Mouse (Mus musculus): ENCODE data around the gene Slc29a3. TPM values are rescaled to one million over a fixed set of nuclear protein-coding genes. Genes with fewer than 3 reads are reported as not detected.
A peak's percentile ranks its signal among the peaks of the same experiment; 100 is the strongest.

Gene Slc29a3
- polyA plus RNA-seq, 1 experiment, result 8.5 TPM

DNA sequence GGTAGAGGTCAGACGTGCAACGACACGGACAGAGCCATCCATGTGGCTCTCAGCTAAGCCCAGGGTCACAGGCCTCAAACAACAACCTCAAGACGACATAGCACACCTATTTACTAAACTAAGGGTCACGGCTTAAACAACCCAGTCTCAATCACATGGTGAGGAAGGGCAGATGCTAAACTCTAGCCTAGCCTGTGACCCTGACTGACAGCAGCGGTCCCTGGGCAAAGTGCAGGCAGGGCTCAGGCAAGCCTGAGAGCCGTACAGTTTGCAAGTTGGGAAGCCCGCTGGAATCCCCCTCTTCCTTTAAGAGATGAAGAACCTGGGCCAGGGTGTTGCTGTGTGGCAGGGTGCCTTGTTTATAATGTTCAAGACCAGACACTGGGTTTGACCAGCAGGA lies 42.2 kb upstream of the Slc29a3 start:
- Histone ChIP-seq H3K4me1 (ENCODE audit: control insufficient read depth, insufficient read depth, low read length) (no peaks in the 10 kb centered on the region), H3K4me3 (replicated peaks; ENCODE audit: control insufficient read depth, low read depth, low read length) (no peak overlapping the region), H3K27ac (ENCODE audit: control insufficient read depth, insufficient read depth, low read depth, low read length, poor library complexity) (no peak overlapping the region)
- 79% methylated on average over 8 of the region's 8 CpGs for WGBS
- TF ChIP-seq POLR2A (IDR thresholded peaks at IDR 0.05; ENCODE audit: borderline replicate concordance, control insufficient read depth, low read depth, low read length) (no peak), CTCF (IDR thresholded peaks at IDR 0.05; ENCODE audit: control insufficient read depth, insufficient read depth, low read length) (no peak)

DNA sequence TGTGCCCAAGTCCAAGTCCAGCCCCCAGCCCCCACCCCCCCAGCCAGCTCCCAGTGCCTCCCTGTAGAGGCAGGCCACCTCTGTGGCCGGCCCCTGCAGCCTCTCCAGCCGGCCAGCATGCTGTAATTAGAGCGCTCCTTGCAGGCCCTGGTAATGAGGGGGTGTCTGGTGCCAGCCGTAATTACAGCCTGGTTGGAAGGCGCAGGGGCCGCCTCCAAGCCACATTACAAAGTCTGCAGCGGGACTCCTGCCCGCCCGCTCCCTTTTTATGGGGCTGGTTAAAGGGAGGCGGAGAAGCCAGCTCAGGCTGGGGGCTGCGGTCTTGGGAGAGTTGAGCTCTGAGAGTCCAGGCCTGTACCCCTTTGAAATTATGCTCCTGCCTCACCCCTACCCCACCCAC lies 41.8 kb upstream of the Slc29a3 start:
- TF ChIP-seq CTCF (IDR thresholded peaks at IDR 0.05; ENCODE audit: control insufficient read depth, insufficient read depth, low read length) (no peak), POLR2A (IDR thresholded peaks at IDR 0.05; ENCODE audit: borderline replicate concordance, control insufficient read depth, low read depth, low read length) (no peak)
- H3K4me1 ChIP-seq (ENCODE audit: control insufficient read depth, insufficient read depth, low read length), result no peaks in the 10 kb centered on the region
- H3K27ac ChIP-seq (ENCODE audit: control insufficient read depth, insufficient read depth, low read depth, low read length, poor library complexity), result no peak overlapping the region
- 93% methylated on average over 11 of the region's 11 CpGs for WGBS
- H3K4me3 ChIP-seq (replicated peaks; ENCODE audit: control insufficient read depth, low read depth, low read length), result no peak overlapping the region

DNA sequence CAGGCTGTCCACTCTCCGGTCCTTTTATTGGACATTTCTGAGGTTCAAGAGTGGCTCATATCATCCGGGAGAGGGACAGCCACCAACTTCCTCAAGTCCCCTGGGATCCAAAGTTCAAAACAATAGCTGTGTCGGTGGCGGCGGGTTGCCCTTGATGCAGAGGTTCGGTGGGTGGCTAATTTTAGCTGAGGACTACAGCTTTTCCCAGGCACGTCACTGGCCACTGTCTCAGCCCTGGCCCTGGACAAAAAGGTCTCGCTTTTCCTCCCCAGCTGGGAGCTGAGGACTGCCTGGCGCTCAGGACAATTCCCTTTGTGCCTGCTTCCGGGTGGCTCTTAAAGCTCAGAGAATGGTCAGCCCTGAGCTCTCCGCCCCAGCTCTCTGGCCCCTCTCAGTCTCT lies 40.2 kb upstream of the Slc29a3 start:
- no peak overlapping the region for H3K4me3 ChIP-seq (replicated peaks; ENCODE audit: control insufficient read depth, low read depth, low read length)
- no peaks in the 10 kb centered on the region for H3K4me1 ChIP-seq (ENCODE audit: control insufficient read depth, insufficient read depth, low read length)
- WGBS, result 39% methylated on average over 11 of the region's 11 CpGs
- H3K27ac ChIP-seq (ENCODE audit: control insufficient read depth, insufficient read depth, low read depth, low read length, poor library complexity), result no peak overlapping the region
- TF ChIP-seq CTCF (IDR thresholded peaks at IDR 0.05; ENCODE audit: control insufficient read depth, insufficient read depth, low read length) (no peak), POLR2A (IDR thresholded peaks at IDR 0.05; ENCODE audit: borderline replicate concordance, control insufficient read depth, low read depth, low read length) (no peak)

DNA sequence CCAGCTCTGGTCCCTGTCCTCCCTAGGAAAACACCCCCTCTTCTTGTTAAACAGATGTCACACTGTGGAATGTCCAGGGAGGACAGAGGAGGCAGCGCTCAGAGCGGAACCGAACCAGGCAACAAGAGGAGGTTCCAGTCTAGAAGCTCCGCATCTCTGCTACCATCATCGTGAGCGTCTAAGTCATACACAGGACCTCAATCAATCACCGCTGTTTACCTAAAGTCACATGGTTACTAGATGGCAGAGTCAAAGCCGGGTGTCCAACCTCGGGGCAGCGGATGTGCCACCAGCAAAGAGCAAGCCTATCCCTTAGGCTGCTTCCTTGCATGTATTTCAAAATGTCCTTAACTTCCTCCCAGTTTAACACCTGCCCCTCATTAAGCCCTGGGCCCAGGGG lies 39.8 kb upstream of the Slc29a3 start:
- WGBS, result 34% methylated on average over 10 of the region's 10 CpGs
- no peaks in the 10 kb centered on the region for H3K4me1 ChIP-seq (ENCODE audit: control insufficient read depth, insufficient read depth, low read length)
- H3K4me3 ChIP-seq (replicated peaks; ENCODE audit: control insufficient read depth, low read depth, low read length), result no peak overlapping the region
- TF ChIP-seq POLR2A (IDR thresholded peaks at IDR 0.05; ENCODE audit: borderline replicate concordance, control insufficient read depth, low read depth, low read length) (no peak), CTCF (IDR thresholded peaks at IDR 0.05; ENCODE audit: control insufficient read depth, insufficient read depth, low read length) (no peak)
- H3K27ac ChIP-seq (ENCODE audit: control insufficient read depth, insufficient read depth, low read depth, low read length, poor library complexity), result no peak overlapping the region

DNA sequence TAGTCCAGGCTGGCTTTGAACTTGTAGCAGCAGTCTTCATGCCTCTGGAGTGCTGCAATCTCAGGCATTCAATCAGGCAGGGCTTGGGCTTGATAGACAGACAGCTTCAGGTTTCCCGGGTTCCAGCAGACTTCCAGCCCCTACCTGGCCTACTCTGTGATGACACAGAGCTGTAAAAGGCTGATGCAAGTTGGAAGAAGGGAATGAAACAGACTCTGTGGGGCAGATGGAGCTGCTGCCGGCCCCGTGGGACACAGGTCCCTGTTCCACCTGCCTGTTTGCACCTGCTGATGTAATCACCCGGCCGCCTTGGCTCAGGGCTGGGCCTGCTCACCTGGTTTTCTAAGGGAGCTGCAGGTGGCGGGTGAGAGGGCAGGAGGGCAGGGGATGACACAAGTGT lies 38.3 kb upstream of the Slc29a3 start:
- Histone ChIP-seq H3K27ac (ENCODE audit: control insufficient read depth, insufficient read depth, low read depth, low read length, poor library complexity) (no peak overlapping the region), H3K4me3 (replicated peaks; ENCODE audit: control insufficient read depth, low read depth, low read length) (no peak overlapping the region), H3K4me1 (ENCODE audit: control insufficient read depth, insufficient read depth, low read length) (no peaks in the 10 kb centered on the region)
- no peak for TF ChIP-seq POLR2A (IDR thresholded peaks at IDR 0.05; ENCODE audit: borderline replicate concordance, control insufficient read depth, low read depth, low read length)
- no peak for TF ChIP-seq CTCF (IDR thresholded peaks at IDR 0.05; ENCODE audit: control insufficient read depth, insufficient read depth, low read length)
- 78% methylated on average over 6 of the region's 6 CpGs for WGBS

DNA sequence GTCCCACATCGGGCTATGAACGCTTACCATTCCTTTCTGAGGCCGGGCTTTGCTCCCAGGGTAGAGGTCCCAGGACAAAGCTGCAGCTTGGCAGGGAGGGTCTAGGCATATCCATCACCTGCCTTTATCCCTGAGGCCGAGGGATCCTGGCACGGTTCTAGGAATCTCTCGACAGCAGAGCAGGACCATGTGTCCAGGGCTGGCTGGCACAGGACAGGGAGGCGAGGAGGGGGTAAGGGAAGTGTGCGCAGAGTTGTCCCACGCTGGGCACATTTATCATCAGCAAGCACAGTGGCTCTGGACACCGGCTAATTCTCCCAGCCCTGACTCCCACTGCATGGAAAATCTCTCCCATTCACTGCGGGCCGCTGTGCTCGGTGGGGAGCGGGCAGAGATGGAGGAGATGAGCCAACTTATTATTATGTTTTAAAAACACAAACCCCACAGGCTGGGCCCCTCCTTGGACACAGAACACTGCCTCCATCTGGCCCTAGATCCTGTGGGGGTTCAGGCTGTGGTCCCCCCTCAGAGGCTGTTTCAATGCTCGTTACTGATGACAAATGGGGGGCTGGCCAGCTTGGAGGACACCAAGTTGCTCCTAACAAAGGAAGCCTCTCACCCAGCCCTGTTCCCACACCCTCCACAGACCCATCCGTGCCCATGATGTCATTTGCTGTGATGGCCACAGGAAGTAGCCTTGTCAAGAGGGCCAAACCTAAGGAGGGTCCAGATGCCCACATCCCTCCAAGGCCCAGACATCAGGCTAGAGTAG lies 34.9 kb upstream of the Slc29a3 start:
- WGBS, result 80% methylated on average over 16 of the region's 16 CpGs
- no peak overlapping the region for H3K4me3 ChIP-seq (replicated peaks; ENCODE audit: control insufficient read depth, low read depth, low read length)
- H3K4me1 ChIP-seq (ENCODE audit: control insufficient read depth, insufficient read depth, low read length), result no peaks in the 10 kb centered on the region
- no peak for TF ChIP-seq POLR2A (IDR thresholded peaks at IDR 0.05; ENCODE audit: borderline replicate concordance, control insufficient read depth, low read depth, low read length)
- TF ChIP-seq CTCF (IDR thresholded peaks at IDR 0.05; ENCODE audit: control insufficient read depth, insufficient read depth, low read length), result no peak
- no peak overlapping the region for H3K27ac ChIP-seq (ENCODE audit: control insufficient read depth, insufficient read depth, low read depth, low read length, poor library complexity)

DNA sequence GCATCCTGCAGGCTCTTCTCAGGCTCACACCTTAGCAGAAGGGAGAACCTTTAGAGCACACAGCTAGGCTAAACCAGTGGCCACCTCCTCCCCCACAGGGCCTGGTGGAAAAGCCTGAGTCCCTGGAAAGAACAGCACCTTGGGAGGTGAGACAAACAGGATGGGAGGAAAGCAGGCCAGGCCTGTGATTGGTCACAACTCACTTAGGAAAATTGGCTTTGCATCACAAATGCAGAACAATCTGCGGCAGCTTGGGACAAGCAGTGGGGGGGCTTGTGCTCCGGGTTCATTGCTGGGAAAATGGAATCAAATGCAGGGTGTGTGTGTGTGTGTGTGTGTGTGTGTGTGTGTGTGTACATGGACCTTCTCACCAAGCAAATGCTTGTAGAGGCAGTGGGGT lies 31.0 kb upstream of the Slc29a3 start:
- WGBS, result 72% methylated on average over 2 of the region's 2 CpGs
- Histone ChIP-seq H3K4me1 (ENCODE audit: control insufficient read depth, insufficient read depth, low read length) (no peaks in the 10 kb centered on the region), H3K27ac (ENCODE audit: control insufficient read depth, insufficient read depth, low read depth, low read length, poor library complexity) (no peak overlapping the region), H3K4me3 (replicated peaks; ENCODE audit: control insufficient read depth, low read depth, low read length) (no peak overlapping the region)
- no peak for TF ChIP-seq POLR2A (IDR thresholded peaks at IDR 0.05; ENCODE audit: borderline replicate concordance, control insufficient read depth, low read depth, low read length)
- TF ChIP-seq CTCF (IDR thresholded peaks at IDR 0.05; ENCODE audit: control insufficient read depth, insufficient read depth, low read length), result no peak

DNA sequence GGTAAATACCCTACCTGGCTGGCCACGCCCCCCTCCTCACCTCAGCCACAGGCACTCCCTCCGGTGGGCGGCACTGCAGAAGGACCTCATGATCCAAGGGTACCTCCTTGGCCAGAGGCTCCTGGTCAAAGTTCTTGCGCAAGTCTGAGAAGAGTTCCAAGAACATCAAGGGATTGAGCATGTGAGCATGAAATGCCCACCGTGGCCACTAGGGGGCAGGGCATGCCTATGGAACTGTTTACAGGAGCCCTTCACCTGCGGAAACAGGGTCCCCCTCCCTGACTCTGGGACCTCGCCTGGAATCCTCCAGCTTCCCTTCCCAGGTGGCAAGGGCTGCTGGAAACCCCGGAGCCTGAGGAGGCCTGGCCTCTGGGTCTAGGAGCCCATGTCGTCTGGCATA lies 27.0 kb upstream of the Slc29a3 start:
- H3K4me3 ChIP-seq (replicated peaks; ENCODE audit: control insufficient read depth, low read depth, low read length), result no peak overlapping the region
- WGBS, result 15% methylated on average over 9 of the region's 9 CpGs
- no peaks in the 10 kb centered on the region for H3K4me1 ChIP-seq (ENCODE audit: control insufficient read depth, insufficient read depth, low read length)
- no peak overlapping the region for H3K27ac ChIP-seq (ENCODE audit: control insufficient read depth, insufficient read depth, low read depth, low read length, poor library complexity)
- TF ChIP-seq POLR2A (IDR thresholded peaks at IDR 0.05; ENCODE audit: borderline replicate concordance, control insufficient read depth, low read depth, low read length), result no peak
- TF ChIP-seq CTCF (IDR thresholded peaks at IDR 0.05; ENCODE audit: control insufficient read depth, insufficient read depth, low read length), result peak; percentile 91

DNA sequence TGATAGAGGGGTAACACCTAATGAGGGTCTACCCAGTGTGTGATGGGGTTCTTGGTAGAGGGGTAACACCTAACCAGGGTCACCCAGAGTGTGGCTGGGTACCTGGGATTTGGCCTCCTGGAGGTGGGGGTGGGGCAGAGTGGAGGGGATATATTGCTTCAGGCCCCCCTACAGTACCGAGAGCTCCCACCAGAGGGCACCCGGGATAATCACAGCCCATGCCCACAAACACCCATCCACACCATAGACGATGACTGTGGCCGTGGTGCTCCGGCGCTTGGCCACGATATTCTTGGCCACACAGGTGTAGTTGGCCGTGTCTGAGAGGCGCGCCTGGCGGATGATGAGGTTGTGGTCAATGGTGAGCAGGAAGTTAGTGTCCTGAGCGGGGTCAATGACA lies 25.9 kb upstream of the Slc29a3 start:
- no peaks in the 10 kb centered on the region for H3K4me1 ChIP-seq (ENCODE audit: control insufficient read depth, insufficient read depth, low read length)
- no peak overlapping the region for H3K27ac ChIP-seq (ENCODE audit: control insufficient read depth, insufficient read depth, low read depth, low read length, poor library complexity)
- TF ChIP-seq CTCF (IDR thresholded peaks at IDR 0.05; ENCODE audit: control insufficient read depth, insufficient read depth, low read length), result peak; percentile 42; the same call in 1 of the 2 replicates
- TF ChIP-seq POLR2A (IDR thresholded peaks at IDR 0.05; ENCODE audit: borderline replicate concordance, control insufficient read depth, low read depth, low read length), result no peak
- WGBS, result 47% methylated on average over 12 of the region's 12 CpGs
- H3K4me3 ChIP-seq (replicated peaks; ENCODE audit: control insufficient read depth, low read depth, low read length), result no peak overlapping the region
